Mouse (Mus musculus) adrenal gland, postnatal 25 days (tissue): ENCODE measurements around the gene Gprin1. TPM values are rescaled to one million over a fixed set of nuclear protein-coding genes. Genes with fewer than 3 reads are reported as not detected.

Experiments
- DNase-seq: peaks from one replicate; pipeline ENCODE4 v3.0.0; 2021; ENCODE audit warnings: mixed read lengths
- total RNA-seq: library from RNA; stranded (reverse); gene quantifications from 2 replicates; pipeline ENCODE4 v1.2.3, GENCODE M21; 2021

The Gprin1 gene
- total RNA-seq, 1 experiment from 2014 or later, result 4.1 TPM

DNA sequence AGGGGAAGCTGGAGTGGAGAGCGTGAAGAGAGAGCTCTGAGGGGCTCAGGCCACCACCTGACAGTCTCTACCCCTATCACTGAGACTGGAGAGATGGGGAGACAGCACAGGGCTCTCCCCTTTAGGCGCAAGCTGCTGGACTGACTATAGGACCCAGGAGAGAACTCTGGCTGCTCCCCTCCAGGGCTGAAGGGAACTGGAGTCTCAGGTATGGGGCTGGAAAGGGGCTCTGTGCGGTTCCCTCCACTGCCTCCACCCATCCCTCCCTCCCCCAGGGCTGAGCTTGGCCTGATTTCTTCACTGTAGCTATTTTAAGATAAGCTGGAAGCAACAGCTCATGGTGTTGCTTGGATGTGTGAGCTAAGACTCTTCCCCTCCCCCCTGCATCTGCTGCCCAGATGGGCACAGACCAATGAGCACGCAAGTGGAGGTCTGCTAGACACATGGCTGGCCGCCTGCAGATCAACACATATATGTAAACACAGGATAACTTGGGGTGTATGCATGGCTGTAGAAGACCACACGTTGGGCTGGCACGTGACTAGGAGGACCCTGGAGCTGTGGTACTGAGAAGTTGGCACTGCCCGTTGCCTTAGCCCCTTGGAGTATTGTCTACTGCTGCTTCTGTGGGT lies 10.6 kb upstream of the Gprin1 start:
- no peak for DNase-seq

DNA sequence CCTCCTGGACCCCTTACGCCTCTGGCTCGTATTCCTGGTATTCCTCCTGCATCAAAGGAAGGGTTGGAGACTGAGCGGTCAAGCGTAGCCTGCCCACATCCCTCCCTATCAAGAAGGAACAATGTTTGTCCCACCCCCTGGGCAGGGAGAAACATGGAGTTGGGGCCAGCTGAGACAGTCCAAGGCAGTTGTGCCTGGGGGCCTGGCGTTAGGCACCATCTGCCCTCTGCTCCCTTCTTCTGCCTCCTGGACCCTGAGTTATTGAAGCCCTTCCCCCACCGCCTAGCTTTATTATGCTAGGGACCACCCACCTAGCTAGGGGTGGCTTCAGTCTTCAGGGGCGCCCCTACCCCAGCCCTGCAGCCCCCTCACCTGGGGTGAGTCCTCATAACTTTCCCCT lies 9.8 kb upstream of the Gprin1 start:
- DNase-seq, result no peak

DNA sequence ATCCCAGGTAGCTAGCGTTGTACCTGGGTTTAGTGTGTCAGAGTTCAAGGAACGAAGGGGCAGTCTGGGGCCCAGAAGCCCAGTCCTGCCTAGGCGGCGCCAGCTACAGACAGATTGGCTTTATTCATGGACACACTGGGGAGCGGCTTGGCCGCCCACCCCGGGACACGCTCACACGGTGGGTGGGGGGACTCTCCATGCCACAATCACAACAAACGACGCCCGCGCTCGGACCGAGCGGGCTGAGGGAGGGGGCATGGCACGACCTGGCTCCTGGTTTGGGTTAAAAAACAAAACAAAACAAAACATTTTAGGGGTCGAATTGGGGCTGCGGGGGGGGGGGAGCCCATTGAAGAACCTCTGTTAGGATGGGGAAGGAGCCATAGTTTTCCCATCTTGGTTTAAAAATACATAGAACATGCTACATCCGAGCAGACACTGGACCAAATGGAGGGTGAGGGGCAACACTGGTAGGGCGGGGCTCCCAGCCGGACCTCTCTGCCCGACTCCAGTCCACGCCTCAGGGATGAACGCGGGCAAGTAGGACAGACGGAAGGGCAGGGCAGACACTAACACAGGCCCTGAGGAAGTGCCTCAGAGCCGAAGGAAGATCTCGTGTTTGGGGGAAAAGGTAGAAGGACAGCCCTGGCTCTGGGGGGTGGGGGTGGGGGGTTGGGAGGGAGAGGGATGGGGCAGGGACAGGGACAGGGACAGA lies 9.2 kb upstream of the Gprin1 start:
- no peak for DNase-seq

DNA sequence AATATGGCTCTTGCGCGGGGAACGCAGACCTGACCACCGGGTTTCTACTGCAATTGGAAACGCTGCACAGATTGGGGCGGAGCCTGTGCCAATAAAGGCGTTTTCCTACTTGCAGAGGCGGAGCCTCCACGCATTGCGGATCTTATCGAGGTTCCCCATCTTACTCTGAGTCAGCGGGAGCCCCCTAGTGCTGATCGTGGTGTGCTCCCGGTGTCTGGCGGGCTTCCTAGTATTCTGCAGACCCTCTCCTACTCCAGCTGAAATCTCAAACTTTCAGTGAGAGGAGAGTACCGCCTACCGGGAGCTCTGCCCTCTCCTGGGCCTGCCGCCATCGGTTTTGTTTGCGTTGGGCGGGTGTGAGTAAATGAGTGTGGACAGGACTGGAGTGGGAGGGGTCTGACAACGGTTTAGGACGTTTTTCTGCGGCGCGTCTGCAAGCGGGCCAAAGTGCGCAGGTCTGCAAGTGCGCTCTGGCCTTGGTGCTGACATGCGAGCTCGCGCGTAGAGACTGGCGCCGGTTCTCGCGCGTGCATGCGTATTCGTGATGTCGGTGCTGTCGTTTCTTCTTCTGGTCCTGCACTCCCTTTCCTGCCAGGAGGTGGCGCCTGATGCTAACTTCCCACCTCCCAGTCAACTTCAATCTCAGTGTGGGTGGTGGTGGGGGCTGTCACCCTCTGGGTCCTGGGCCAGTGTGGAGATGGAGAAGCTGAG lies 8.5 kb upstream of the Gprin1 start:
- peak; percentile 82 for DNase-seq

DNA sequence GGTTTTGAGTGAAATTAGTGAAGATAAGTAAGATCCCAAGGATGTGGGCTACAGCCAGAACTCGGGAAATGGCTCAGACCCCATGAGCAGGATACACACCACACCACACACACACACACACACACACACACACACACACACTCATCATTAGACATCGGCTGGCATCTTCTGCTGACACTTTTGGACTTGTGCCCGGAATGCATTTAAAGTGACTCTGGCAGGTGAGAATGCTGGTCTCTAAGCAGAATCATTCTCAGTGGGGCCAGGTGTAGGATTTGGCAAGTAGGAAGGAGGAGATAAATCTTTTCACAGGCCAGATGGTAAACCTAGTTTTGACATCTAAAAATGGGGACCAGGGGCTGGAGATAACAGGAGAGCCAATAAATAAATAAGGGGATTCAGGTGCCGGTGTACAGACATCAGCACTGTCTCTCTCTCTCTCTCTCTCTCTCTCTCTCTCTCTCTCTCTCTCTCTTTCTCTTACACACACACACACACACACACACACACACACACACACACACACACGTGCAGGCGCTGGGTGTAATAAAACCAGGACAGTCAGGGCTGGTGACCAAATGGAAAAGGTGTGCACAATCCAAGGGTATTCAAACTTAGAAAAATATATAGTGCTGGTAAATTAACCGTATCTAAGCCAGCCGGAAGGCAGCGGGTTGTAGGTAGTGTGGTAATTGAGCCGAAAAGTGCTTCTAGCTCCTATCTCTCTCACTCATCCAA lies 7.6 kb upstream of the Gprin1 start:
- DNase-seq, result no peak

DNA sequence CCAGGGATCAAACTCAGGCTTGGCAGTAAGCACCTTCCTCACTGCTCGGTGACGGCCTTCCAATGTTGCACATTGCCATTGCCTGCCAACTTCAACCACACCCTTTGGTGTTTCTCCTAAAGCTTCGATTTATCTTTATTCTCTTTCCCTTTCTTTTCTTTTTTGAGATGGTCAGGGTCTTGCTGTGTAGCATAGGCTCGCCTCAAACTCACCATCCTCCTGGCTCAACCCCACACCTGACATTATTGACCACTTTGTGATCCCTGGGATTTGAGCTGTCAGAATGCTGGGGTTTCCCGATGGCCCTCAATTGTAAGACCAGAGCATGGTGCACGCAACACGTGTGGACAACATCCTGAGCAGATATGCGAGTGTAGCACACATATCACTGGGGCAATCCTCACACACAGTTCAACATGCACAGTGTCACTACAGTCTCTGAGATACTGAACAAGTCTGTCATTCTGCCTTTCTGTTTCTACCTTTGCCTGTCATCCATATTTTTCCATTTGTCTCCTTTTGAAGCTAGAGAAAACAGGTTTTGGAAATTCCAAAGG lies 6.6 kb upstream of the Gprin1 start:
- DNase-seq, result no peak

DNA sequence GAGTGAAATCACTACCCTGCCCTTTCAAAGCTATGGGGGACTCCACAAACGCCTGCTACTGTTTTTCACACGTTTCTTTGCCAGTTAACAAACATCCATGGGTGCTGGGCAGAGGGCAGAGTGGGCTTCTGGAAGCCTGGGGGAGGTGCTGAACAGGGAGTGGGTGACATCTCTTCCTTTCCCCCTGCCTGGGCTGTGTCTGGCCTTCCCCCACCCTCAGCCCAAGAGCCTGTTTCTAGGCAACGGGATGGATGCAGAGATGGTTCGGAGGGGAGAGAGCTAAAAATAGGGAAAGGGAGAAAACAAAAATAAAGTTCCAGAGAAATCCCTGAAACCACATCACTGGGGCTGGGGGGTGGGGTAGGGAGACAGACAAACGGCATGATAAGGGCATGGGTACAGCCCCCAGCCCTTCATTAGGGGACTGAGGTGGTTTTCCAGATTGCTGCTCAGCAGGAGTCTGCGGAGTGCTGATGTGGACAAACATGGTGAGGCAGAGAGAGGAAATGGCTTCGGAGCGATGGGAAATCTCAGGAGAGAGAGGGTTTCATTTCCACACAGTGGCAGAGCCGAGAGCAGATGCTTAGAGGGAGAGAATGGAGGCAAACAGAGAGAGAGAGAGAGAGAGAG lies 5.6 kb upstream of the Gprin1 start:
- no peak for DNase-seq

DNA sequence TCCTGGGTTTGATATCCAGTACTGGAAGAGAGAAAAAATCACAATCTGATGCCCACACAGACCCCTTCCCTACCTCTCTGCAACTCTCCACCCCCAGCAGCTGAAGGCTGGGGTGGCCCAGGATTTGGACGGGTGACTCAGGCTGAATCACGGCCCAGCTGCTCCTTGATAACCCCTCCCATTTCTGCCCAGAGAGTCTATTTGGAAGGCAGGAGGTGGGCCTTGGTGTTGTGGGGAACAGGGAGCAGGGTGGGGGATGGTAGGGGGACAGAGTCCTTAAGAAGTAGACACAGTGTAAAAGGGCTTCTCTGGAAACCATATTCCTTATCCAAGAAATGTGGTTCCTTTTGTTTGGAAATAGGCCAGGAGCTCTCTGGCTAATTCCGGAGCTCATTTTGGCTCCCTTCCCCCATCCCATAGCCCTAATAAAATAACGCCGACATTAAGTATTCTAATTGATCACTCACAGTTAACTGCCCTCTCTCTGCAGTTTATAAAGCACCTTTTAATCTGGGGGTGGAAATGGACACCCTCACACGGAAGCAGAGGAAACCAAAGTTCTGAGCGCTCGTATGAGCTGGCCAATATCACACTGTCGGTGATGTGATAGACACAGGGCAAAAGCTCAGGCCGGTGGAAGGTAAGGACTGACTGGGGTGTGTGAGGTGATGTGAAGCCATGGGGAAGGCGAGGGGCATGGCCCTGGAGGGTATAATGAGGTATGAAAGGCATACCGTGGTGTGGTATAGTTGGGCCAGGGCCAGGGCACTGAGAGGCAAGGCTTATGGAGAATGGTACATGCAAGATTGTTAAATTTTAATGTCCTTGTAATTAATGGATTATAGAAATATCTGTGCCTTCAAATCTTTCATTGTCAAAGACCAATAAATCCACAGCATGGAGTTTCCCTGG lies 4.8 kb upstream of the Gprin1 start:
- DNase-seq, result no peak

DNA sequence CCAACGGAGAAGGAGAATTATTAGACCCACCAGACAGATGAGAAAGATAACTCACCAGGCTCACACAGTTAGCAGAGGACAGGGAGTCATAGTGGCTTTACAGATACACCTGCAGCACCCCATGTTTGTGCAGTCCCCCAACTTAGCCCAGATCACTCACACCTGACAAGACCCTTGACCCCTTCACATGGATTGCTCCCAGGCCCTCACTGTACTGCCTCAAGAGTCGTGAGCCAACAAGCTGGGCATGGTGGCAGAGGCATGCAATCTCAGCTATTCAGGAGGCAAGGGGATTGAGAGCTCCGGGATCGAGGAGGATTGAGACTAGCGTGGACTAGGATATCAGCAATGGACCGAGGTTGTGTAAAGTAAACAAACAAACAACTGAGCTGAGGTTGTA lies 4.1 kb upstream of the Gprin1 start:
- no peak for DNase-seq

DNA sequence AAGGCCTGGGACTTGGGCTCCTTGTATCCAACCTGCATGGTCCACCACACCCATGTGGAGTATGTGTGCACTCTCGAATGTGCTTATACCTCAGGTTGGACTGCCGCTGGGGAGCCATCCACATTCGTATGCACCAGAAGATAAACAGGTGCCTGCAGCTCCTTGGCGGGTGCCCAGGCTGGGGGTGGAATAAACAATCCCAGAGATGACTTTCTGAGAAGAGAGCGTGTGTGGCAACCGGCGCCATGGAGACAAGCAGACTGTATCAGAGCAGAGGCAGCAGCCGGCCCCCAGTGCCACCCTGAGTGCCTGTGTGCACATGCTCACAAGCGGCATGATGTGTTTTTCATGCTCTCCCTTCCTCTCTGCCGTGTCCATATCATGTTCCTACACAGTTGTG lies 3.0 kb upstream of the Gprin1 start:
- no peak for DNase-seq

DNA sequence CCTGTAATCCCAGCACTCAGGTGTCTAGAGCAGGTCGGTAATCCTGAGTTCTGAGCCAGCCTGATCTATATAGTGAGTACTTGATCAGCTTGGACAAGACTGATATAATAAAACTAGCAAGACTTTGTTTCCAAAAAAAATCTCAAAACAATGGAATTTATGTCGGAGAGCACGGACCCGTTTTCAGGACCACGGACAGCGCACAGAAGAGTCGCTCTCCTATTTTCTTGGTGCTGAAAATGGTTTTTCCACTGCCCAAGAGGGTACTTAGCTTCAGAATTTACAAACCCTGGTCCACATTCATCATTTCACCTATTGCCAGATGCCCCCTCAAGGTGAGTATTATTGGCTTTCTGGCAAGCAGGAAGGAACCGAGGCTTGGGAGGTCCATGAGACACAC lies 1.0 kb upstream of the Gprin1 start:
- peak; percentile 48 for DNase-seq

DNA sequence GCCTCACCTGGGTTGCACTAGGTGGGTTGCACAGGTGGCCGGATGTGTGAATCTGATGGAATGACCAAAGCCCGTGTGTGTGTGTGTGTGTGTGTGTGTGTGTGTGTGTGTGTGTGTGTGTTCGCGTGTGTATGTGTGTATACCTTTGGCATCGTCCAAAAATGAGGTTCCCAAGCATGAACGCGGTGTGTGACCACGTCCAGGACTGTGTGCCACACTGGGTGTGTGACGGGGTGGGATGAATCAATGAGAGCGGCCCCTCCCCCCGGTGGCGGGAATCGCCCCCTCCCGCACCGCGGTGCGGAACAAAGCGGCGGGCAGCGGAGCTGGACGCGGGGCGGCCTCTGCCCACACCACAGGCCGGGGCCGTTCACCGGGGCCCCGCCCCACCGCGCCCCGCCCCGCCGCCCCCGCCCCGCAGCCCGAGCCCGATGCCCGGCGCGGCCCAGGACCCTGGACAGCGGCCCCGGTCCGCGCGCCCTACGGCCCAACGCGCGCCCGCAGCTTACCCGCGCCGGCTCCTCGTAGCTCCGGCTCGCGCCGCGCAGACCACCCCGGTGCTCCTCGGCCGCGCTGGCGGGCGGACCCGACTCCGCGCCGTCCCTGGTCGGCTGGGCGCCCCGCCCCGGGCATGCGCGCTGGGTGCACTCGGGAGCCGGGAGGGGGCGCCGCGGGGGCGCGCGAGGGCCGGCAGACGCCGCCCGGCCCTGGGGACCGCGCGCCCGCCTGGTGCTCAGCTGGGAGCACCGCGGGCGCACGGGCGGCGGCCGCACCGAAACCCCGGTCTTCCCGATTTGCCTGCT lies 412 bp downstream of the Gprin1 start:
- peak; percentile 51 for DNase-seq

DNA sequence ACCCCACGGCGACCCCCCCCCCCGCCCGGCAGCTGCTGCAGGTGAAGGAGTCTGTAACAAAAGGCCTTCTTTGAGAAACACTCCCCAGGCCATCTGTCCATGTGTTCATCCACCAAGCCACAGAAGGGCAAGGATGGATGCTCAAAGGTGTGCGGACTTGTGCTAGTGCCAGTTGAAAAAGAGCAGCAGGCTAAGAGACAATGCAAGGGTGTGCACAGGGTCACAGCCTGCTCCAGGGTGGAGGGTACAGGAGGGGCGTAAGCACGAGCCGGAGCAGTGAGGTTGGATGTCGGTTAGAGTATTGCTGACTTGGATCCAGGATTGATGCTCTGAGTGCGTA lies 983 bp downstream of the Gprin1 start:
- no peak for DNase-seq

DNA sequence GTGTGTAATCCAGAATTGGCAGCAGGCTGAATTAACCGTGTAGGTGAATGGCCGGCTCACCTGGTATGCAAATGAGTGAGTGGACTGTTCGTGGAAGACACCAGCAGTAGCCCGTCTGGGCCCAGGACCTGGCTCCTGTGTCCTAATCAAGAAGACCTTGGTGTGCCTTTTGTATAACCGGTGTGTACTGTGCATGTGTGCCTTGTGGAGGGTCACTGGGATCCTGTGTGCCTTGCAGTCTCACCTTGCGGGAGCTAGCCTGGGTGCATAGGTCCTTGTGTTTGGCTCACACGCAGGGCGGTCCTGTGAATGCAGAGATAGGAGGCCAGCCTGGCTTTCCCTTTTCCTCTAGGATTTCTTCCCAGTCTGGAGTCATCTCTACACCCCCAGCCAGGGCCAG lies 1.5 kb downstream of the Gprin1 start:
- DNase-seq, result no peak

DNA sequence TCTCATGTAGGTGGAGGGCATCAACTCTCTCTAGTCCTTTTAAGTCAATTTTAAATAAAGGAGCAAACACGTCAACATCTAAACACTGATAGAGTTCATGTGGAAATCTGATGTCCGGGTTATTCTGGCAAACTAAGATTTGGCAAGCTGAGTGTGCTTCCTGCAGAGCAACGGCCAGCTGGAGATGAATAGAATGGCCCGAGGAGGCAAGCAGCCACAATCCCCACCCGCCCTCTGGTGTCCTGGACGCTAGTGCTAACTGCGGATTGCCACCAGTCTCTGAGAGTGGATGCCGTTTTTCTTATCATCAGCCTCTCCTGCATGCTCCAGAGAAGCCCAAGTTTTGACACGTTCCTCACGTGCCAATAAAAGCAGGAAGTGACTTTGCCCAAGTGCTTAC lies 2.8 kb downstream of the Gprin1 start:
- no peak for DNase-seq

DNA sequence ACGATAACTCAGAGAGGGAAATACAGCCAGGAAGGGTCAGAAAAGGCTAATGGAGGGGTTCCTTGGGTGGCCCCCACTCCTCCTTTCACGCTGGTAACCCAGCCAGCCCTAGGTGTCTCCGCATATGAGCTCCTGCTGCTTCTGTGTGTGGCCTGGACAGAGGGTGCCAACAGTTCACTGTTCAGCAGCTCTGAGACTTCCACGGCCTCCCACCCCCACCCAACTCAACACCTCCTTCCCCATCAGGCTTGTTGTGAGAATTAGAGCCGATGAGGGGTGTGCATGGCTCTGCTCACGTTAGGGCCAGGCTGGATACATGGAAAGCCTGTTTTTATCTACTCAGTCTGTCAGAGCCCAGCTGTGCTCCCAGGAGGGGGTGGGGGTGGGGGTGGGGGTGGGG lies 3.6 kb downstream of the Gprin1 start:
- no peak for DNase-seq

DNA sequence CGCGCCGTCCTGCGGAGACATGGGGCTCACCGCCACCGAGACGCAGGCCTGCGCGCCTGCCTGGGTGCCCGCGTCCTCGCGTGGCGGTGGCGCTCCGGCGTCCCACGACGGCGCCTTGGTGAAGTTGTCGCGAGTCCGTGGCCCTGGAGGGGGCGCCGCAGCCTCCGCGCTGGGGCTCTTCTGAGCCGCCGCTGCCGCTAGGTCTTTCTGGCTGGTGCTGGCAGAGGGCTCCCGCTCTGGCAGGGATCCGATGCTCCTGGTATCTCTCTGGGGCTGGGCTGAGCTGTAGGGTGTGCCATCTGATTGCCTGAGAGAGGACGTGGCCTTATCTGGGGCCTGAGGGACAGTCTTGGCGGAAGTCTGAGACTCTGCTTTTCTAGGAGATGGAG lies 11.5 kb downstream of the Gprin1 start:
- DNase-seq, result no peak

DNA sequence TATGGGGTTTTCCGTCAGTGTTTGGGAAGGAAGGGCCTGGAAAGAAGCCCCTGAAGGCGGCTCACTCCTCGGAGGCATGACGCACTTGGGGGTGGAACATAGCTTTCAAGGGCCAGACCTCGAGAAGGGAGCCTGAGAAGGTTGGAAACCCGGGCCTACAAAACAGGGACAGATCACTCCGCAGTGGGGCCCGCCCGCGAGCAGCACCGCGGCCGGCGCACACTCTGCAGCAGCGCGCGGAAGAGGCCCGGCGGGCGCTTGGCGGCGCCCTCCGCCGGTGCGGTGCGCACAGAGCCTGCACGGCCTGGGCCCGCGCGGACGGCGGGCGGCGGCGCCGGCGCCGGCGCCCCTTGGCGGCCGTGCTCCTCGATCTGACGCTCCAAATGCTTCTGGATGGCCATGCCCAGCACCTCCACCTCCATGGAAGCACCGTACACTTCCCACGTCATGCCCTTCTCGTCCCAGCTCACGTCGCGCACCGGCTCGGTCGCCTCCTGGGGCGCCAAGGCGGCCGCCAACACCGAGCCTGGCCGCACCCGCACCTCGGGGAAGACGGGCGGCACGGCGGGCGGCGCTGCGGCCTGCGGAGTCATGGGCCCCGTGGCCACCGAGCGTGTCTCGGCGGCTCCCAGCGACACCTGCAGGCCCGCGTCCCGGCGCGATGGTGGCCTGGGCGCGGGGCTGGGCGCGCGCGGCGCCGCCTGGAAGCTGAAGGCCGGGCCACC lies 12.0 kb downstream of the Gprin1 start:
- no peak for DNase-seq

DNA sequence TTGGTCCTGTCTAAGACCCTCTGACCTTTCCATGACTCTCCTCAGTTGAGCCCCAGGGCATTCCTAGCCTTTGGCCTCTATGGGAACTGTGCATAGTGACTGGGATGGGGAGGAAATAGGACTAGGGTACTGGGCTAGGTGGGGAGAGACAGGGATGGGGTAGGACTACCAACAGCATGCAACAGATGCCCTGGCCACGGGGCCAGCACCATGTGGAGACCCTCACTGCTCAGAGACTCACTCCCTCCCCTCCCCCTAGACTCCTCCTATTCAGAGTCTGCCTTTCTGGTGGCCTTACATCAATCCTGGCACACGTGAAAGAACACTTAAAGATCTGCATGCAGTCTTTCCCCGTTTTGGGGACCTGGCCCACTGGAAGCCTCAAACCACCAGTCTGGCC lies 12.7 kb downstream of the Gprin1 start:
- DNase-seq, result no peak

DNA sequence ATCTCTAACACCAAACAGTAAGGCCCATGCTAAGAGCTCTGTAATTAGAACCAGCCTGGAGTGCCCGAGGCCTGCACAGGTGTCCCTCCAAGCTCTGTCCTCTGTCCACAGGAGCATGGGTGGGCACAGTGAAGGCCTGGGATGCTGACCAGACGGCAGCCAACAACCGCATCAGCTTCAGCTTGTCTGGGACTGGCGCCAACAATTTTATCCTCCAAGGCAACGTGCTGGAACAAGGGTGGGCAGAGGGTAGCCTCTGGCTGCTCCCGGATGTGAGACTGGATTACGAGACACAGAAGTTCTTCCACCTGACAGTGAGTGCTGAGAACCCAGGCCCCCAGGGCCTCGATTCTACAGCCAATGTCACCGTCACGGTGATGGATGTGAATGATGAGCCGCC lies 23.5 kb downstream of the Gprin1 start:
- no peak for DNase-seq
